Mouse (Mus musculus) brain, embryonic 14.5 days (tissue): ENCODE measurements at regions not wholly inside any gene's neighbourhood (a gene's known extent, or its start where the extent isn't known, plus 50 kb on each side); places are given as distances from the start of the nearest gene placed in this dataset.

Experiments
- CTCF ChIP-seq: fragments of 200-500 bp; IDR thresholded peaks from 2 replicates; pipeline ENCODE4 v1.5.1; 2012; ENCODE audit warnings: inconsistent platforms, mild to moderate bottlenecking, moderate library complexity, borderline replicate concordance; ENCODE audit not compliant: insufficient read depth, insufficient read length; ENCODE audit errors: extremely low read depth
- POLR2A ChIP-seq: fragments of 200-500 bp; IDR thresholded peaks from 2 replicates; pipeline ENCODE4 v1.6.1; 2012; ENCODE audit warnings: mild to moderate bottlenecking, inconsistent platforms, borderline replicate concordance; ENCODE audit not compliant: poor library complexity, insufficient read depth, insufficient read length, severe bottlenecking; ENCODE audit errors: extremely low read depth

DNA sequence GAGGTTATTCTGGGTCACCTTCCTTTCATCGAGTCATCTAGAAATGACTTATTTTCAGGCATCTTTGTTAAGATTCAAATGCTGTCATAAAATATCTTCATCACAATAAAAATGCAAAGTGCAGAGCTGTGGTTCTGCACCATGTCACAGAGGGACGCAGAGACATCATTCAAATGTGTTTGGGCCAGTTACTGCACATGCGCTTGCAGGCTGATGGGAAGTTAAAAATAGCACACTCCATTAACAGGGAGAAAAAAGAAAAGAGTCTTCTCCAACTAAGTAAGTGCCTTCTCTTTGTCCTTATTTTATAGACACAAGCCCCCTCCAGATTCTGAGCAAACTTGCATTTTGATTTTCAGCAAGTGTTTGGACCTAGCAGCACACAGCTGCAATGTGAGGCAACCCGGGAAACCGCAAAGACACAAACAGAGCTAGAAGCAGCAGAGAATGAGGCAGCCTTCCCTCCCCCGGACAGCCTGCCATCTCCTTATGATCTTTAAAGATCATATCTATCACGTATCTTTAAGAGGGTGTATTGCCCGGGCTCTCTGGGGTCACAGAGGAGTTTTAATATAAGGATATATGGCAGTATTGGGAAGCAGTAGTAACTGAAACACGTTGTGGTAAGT, 510.0 kb downstream of the Adam3 start:
- TF ChIP-seq CTCF (no peak), POLR2A (no peak)
